Mouse (Mus musculus) heart, postnatal 0 days (tissue): ENCODE measurements at regions not wholly inside any gene's neighbourhood (a gene's known extent, or its start where the extent isn't known, plus 50 kb on each side); places are given as distances from the start of the nearest gene placed in this dataset.

Experiments used
- ATAC-seq: fragments of 200-750 bp; cut with Nextera tagmentation; 2 replicates; pipeline ENCODE4 v1.8.0; 2017; ENCODE audit warnings: low read depth, moderate number of reproducible peaks, moderate library complexity; ENCODE audit not compliant: insufficient read depth
- DNase-seq: peaks from one replicate; pipeline ENCODE4 v3.0.0-alpha.2; 2016; ENCODE audit warnings: low spot score
- H3K27ac ChIP-seq: fragments of 300-500 bp; sonication (generic); 2 replicates; pipeline ENCODE4 v1.5.1; 2014; ENCODE audit warnings: low read depth, mild to moderate bottlenecking
- H3K27me3 ChIP-seq: fragments of 300-500 bp; sonication (generic); 2 replicates; pipeline ENCODE4 v1.6.1; 2014; ENCODE audit warnings: low read length, mixed read lengths; ENCODE audit not compliant: control insufficient read depth, insufficient read depth
- H3K36me3 ChIP-seq: fragments of 300-500 bp; sonication (generic); replicated peaks from 2 replicates; pipeline ENCODE4 v1.6.1; 2014; ENCODE audit warnings: low read length, mixed read lengths; ENCODE audit not compliant: control insufficient read depth, insufficient read depth
- H3K4me1 ChIP-seq: fragments of 300-500 bp; sonication (generic); 2 replicates; pipeline ENCODE4 v1.6.1; 2014; ENCODE audit warnings: antibody characterized with exemption; ENCODE audit not compliant: control insufficient read depth, insufficient read depth
- H3K4me2 ChIP-seq: fragments of 300-500 bp; sonication (generic); 2 replicates; pipeline ENCODE4 v1.6.1; 2014; ENCODE audit warnings: low read depth, mild to moderate bottlenecking, low read length, moderate library complexity
- H3K4me3 ChIP-seq: fragments of 300-500 bp; sonication (generic); 2 replicates; pipeline ENCODE4 v1.5.1; 2014; ENCODE audit warnings: low read depth, low read length
- H3K9ac ChIP-seq: fragments of 300-500 bp; sonication (generic); replicated peaks from 2 replicates; pipeline ENCODE4 v1.6.1; 2014; ENCODE audit warnings: low read depth, low read length, mixed read lengths
- H3K9me3 ChIP-seq: fragments of 300-500 bp; sonication (generic); replicated peaks from 2 replicates; pipeline ENCODE4 v1.6.1; 2016; ENCODE audit warnings: low read length; ENCODE audit not compliant: control insufficient read depth
- CTCF ChIP-seq: IDR thresholded peaks from 2 replicates; pipeline ENCODE4 v1.5.1; 2016; ENCODE audit warnings: antibody characterized with exemption, control low read depth, low read depth
- EP300 ChIP-seq: IDR thresholded peaks from 2 replicates; pipeline ENCODE4 v1.6.1; 2016; ENCODE audit warnings: antibody characterized with exemption, low read depth
- WGBS: fragments of 180-500 bp; shearing (Covaris S2); extraction: QIAGEN DNeasy Blood & Tissue Kit; methylation state at CpG from one replicate; pipeline ENCODE4 v1.1.7; 2014; 5-methylcytosine and 5-hydroxymethylcytosine counted together

- no peaks in the 10 kb centered on the region for H3K27me3 ChIP-seq
- ATAC-seq, result no peak
These were observed 107.2 kb upstream of the Mdm1 start for GRCm38 (mm10) chr10:118034401-118034800.

GRCm38 (mm10) chr10:118035035-118035434 lies 106.6 kb upstream of the Mdm1 start:
- Histone ChIP-seq H3K36me3 (no peaks in the 10 kb centered on the region), H3K27me3 (no peaks in the 10 kb centered on the region), H3K9ac (no peak overlapping the region), H3K4me2 (no peak overlapping the region), H3K4me3 (no peak overlapping the region), H3K27ac (no peak overlapping the region), H3K4me1 (no peaks in the 10 kb centered on the region), H3K9me3 (0 out of 2 replicates have a peak, but pooled peaks cover 3% of the 10 kb centered on the region)
- TF ChIP-seq CTCF (peak; percentile 44), EP300 (no peak)
- ATAC-seq (no peak), DNase-seq (no peak)
- WGBS, result 85% methylated on average over 13 of the region's 13 CpGs

More at GRCm38 (mm10) chr10:118034401-118034800, 107.2 kb upstream of the Mdm1 start:
- WGBS, result 66% methylated on average over 17 of the region's 17 CpGs
- no peak overlapping the region for H3K4me2 ChIP-seq
- no peaks in the 10 kb centered on the region for H3K4me1 ChIP-seq
- no peaks in the 10 kb centered on the region for H3K36me3 ChIP-seq
- H3K4me3 ChIP-seq, result no peak overlapping the region
- no peak overlapping the region for H3K9ac ChIP-seq
- 0 out of 2 replicates have a peak, but pooled peaks cover 3% of the 10 kb centered on the region for H3K9me3 ChIP-seq
- DNase-seq, result no peak
- no peak overlapping the region for H3K27ac ChIP-seq
- TF ChIP-seq EP300 (no peak), CTCF (no peak)

- Histone ChIP-seq H3K4me1 (no peaks in the 10 kb centered on the region), H3K27ac (no peak overlapping the region), H3K36me3 (no peaks in the 10 kb centered on the region), H3K27me3 (no peaks in the 10 kb centered on the region), H3K9ac (no peak overlapping the region), H3K9me3 (0 out of 2 replicates have a peak, but pooled peaks cover 3% of the 10 kb centered on the region), H3K4me2 (no peak overlapping the region), H3K4me3 (no peak overlapping the region)
- DNase-seq (no peak), ATAC-seq (no peak)
- WGBS, result 88% methylated on average over 10 of the region's 10 CpGs
- TF ChIP-seq CTCF (no peak), EP300 (no peak)
These were observed 103.1 kb upstream of the Mdm1 start for GRCm38 (mm10) chr10:118038465-118038864.

- no peak overlapping the region for H3K27ac ChIP-seq
- 76% methylated on average over 4 of the region's 4 CpGs for WGBS
- no peaks in the 10 kb centered on the region for H3K27me3 ChIP-seq
- no peak overlapping the region for H3K9ac ChIP-seq
- ATAC-seq (no peak), DNase-seq (no peak)
- H3K9me3 ChIP-seq, result 0 out of 2 replicates have a peak, but pooled peaks cover 3% of the 10 kb centered on the region
- no peak overlapping the region for H3K4me3 ChIP-seq
- no peak overlapping the region for H3K4me2 ChIP-seq
- TF ChIP-seq EP300 (no peak), CTCF (no peak)
- no peaks in the 10 kb centered on the region for H3K36me3 ChIP-seq
- peaks cover 3% of the 10 kb centered on the region; the same call in 1 of the 2 replicates for H3K4me1 ChIP-seq
These were observed 102.6 kb upstream of the Mdm1 start for GRCm38 (mm10) chr10:118039056-118039455.

GRCm38 (mm10) chr10:118041068-118041467 lies 100.5 kb upstream of the Mdm1 start:
- H3K4me1 ChIP-seq, result peaks cover 3% of the 10 kb centered on the region; the same call in 1 of the 2 replicates
- WGBS, result 90% methylated on average over 3 of the region's 3 CpGs
- TF ChIP-seq EP300, result no peak
- TF ChIP-seq CTCF, result no peak
- no peak overlapping the region for H3K4me2 ChIP-seq
- no peak overlapping the region for H3K9ac ChIP-seq
- no peak overlapping the region for H3K27ac ChIP-seq
- DNase-seq, result no peak
- no peaks in the 10 kb centered on the region for H3K27me3 ChIP-seq
- ATAC-seq, result no peak
- no peak overlapping the region for H3K4me3 ChIP-seq
- H3K36me3 ChIP-seq, result no peaks in the 10 kb centered on the region
- H3K9me3 ChIP-seq, result no peaks in the 10 kb centered on the region

GRCm38 (mm10) chr10:118043761-118044160 lies 97.8 kb upstream of the Mdm1 start:
- peak; percentile 13 for DNase-seq
- Histone ChIP-seq H3K4me3 (no peak overlapping the region), H3K4me2 (peak overlapping the region; percentile 22; the same call in 1 of the 2 replicates), H3K4me1 (peaks cover 3% of the 10 kb centered on the region; the same call in 1 of the 2 replicates), H3K27me3 (no peaks in the 10 kb centered on the region), H3K9ac (no peak overlapping the region), H3K9me3 (no peaks in the 10 kb centered on the region), H3K36me3 (no peaks in the 10 kb centered on the region), H3K27ac (no peak overlapping the region)
- 50% methylated on average over 13 of the region's 13 CpGs for WGBS
- TF ChIP-seq CTCF (no peak), EP300 (no peak)
- ATAC-seq, result no peak; the same call in 1 of the 2 replicates
